25 mouse cellular contexts compared by ENCODE assay signal in the genomic region with DNA sequence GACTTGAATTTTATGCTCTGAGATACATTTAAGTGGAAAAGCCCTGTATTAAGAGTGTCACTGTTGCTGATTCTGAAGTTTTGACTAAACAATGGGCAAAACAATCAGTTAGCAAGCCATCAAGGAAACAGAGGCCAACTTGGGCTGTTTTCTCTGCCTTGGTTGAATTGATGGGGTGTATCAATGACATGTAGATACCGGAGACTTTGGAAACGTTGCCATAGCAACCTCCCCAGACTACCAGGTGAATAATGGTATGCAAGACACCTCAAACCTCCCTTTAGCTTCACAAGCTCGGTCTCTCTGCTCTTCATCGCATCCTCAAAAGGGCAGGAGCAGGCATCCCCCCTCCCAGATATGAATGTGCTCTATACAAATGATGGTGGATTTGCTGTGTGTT.
A peak's percentile ranks its signal among the peaks of the same experiment; 100 is the strongest.
DNase-seq lines count a peak whose midpoint lies in the region; ATAC-seq and TF ChIP-seq lines count a peak whose summit lies in the region.
"Had no signal": no experiment of that assay in that cellular context is flagged by ENCODE, and none has a peak within 500 bp of the region (broad histone marks: within the 10 kb centered on the region; RNA-seq: fewer than 3 reads in every experiment).

No protein-coding gene starts in this region.

- no peak overlapping the region for H3K9ac ChIP-seq in midbrain, embryonic 13.5 days (replicated peaks)
- no peak overlapping the region for H3K9ac ChIP-seq in hindbrain, embryonic 15.5 days
- no peak overlapping the region for H3K9ac ChIP-seq in midbrain, postnatal 0 days (replicated peaks; ENCODE audit: low read length, poor library complexity, severe bottlenecking)
- H3K9ac ChIP-seq: embryonic facial prominence, embryonic 13.5 days; forebrain, embryonic 12.5 days; heart, embryonic 12.5 days had no signal

- no peaks in the 10 kb centered on the region for H3K36me3 ChIP-seq in midbrain, embryonic 13.5 days
- H3K36me3 ChIP-seq in midbrain, embryonic 10.5 days, result no peaks in the 10 kb centered on the region
- H3K36me3 ChIP-seq in hindbrain, embryonic 15.5 days, result no peaks in the 10 kb centered on the region
- no peaks in the 10 kb centered on the region for H3K36me3 ChIP-seq in midbrain, postnatal 0 days (ENCODE audit: insufficient read depth, low read length)
- H3K36me3 ChIP-seq: embryonic facial prominence, embryonic 13.5 days; forebrain, embryonic 12.5 days; heart, embryonic 12.5 days had no signal

- WGBS in midbrain, embryonic 13.5 days, result 53% methylated on average over 4 of the region's 4 CpGs
- 79% methylated on average over 4 of the region's 4 CpGs for WGBS in midbrain, embryonic 10.5 days
- WGBS in hindbrain, embryonic 15.5 days, result 45% methylated on average over 4 of the region's 4 CpGs
- 28% methylated on average over 4 of the region's 4 CpGs for WGBS in midbrain, postnatal 0 days

- DNase-seq in midbrain, embryonic 10.5 days (ENCODE audit: low spot score), result no peak
- DNase-seq in brain, embryonic 18.5 days (ENCODE audit: low read depth, low spot score), result peak; percentile 14
- DNase-seq in midbrain, postnatal 0 days (ENCODE audit: low spot score), result peak; percentile 53
- DNase-seq in cerebellum, adult 18-20 months, result no peak
- no peak for DNase-seq in left cerebral cortex, postnatal 25 days (ENCODE audit: low spot score in 2 of 2)
- DNase-seq: adrenal gland, postnatal 25 days; B cell, adult 2 months; cerebellum, adult 11 months; cerebellum, postnatal 10 days; gastrocnemius, postnatal 25 days; heart, adult 18-20 months; heart, postnatal 10 days; kidney, adult 18-20 months; thymus, adult 18-20 months; thymus, postnatal 4 days had no signal

- no peak overlapping the region for H3K4me3 ChIP-seq in midbrain, embryonic 13.5 days (replicated peaks)
- no peak overlapping the region for H3K4me3 ChIP-seq in midbrain, embryonic 10.5 days
- no peak overlapping the region for H3K4me3 ChIP-seq in hindbrain, embryonic 15.5 days
- H3K4me3 ChIP-seq in midbrain, postnatal 0 days (ENCODE audit: low read depth, low read length), result no peak overlapping the region
- H3K4me3 ChIP-seq: embryonic facial prominence, embryonic 13.5 days; erythroblast, embryonic 14.5 days; forebrain, embryonic 12.5 days; heart, embryonic 12.5 days had no signal

- no peak overlapping the region for H3K4me2 ChIP-seq in midbrain, embryonic 13.5 days (replicated peaks)
- no peak overlapping the region for H3K4me2 ChIP-seq in hindbrain, embryonic 15.5 days
- no peak overlapping the region for H3K4me2 ChIP-seq in midbrain, postnatal 0 days (ENCODE audit: low read depth, low read length, poor library complexity, severe bottlenecking)
- H3K4me2 ChIP-seq: embryonic facial prominence, embryonic 13.5 days; forebrain, embryonic 12.5 days; heart, embryonic 12.5 days had no signal

- no peak for TF ChIP-seq CTCF in midbrain, postnatal 0 days (IDR thresholded peaks at IDR 0.05)

- no peaks in the 10 kb centered on the region for H3K9me3 ChIP-seq in midbrain, embryonic 13.5 days
- H3K9me3 ChIP-seq in midbrain, embryonic 10.5 days (replicated peaks), result no peaks in the 10 kb centered on the region; the same call in 1 of the 2 replicates
- no peaks in the 10 kb centered on the region for H3K9me3 ChIP-seq in hindbrain, embryonic 15.5 days
- H3K9me3 ChIP-seq in midbrain, postnatal 0 days (ENCODE audit: low read length), result no peaks in the 10 kb centered on the region
- H3K9me3 ChIP-seq: embryonic facial prominence, embryonic 13.5 days; forebrain, embryonic 12.5 days; heart, embryonic 12.5 days had no signal

- H3K4me1 ChIP-seq in midbrain, embryonic 13.5 days (replicated peaks), result peaks cover 18% of the 10 kb centered on the region
- peaks cover 15% of the 10 kb centered on the region for H3K4me1 ChIP-seq in midbrain, embryonic 10.5 days
- H3K4me1 ChIP-seq in hindbrain, embryonic 15.5 days (replicated peaks), result peaks cover 17% of the 10 kb centered on the region
- peaks cover 11% of the 10 kb centered on the region; the same call in 1 of the 2 replicates for H3K4me1 ChIP-seq in midbrain, postnatal 0 days (ENCODE audit: insufficient read depth, low read length)
- H3K4me1 ChIP-seq: embryonic facial prominence, embryonic 13.5 days; forebrain, embryonic 12.5 days; heart, embryonic 12.5 days had no signal

- H3K27ac ChIP-seq in midbrain, embryonic 13.5 days, result peak overlapping the region; percentile 22; the same call in 1 of the 2 replicates
- no peak overlapping the region for H3K27ac ChIP-seq in midbrain, embryonic 10.5 days (replicated peaks)
- peak overlapping the region; percentile 40 for H3K27ac ChIP-seq in hindbrain, embryonic 15.5 days (replicated peaks)
- peak overlapping the region; percentile 21; the same call in 1 of the 2 replicates for H3K27ac ChIP-seq in midbrain, postnatal 0 days (ENCODE audit: low read depth, low read length)
- H3K27ac ChIP-seq: embryonic facial prominence, embryonic 13.5 days; forebrain, embryonic 12.5 days; kidney, postnatal 0 days; macrophage had no signal

- intact Hi-C loops in left cerebral cortex, postnatal 25 days (cut with DNase I), result no loop called here

- H3K27me3 ChIP-seq in midbrain, embryonic 13.5 days, result no peaks in the 10 kb centered on the region
- no peaks in the 10 kb centered on the region for H3K27me3 ChIP-seq in midbrain, embryonic 10.5 days (ENCODE audit: low read depth, poor library complexity, severe bottlenecking)
- H3K27me3 ChIP-seq in hindbrain, embryonic 15.5 days, result no peaks in the 10 kb centered on the region
- H3K27me3 ChIP-seq in midbrain, postnatal 0 days (ENCODE audit: insufficient read depth, low read length), result no peaks in the 10 kb centered on the region
- H3K27me3 ChIP-seq: CH12.LX; embryonic facial prominence, embryonic 13.5 days; forebrain, embryonic 12.5 days; heart, embryonic 12.5 days had no signal

- ATAC-seq in midbrain, embryonic 13.5 days, result no peak
- no peak for ATAC-seq in hindbrain, embryonic 15.5 days (ENCODE audit: low FRiP score, low read depth)
- no peak for ATAC-seq in midbrain, postnatal 0 days (ENCODE audit: low FRiP score)
- ATAC-seq: lung, postnatal 0 days had no signal

Comparison
In these comparisons a context has a peak if more than half of its experiments do, and no peak if none do; other contexts are left out.
1. DNase-seq: peak in brain, embryonic 18.5 days (single experiment) and midbrain, postnatal 0 days (single experiment); none in midbrain, embryonic 10.5 days (single experiment), cerebellum, adult 18-20 months (0 of 2) and left cerebral cortex, postnatal 25 days (0 of 2).